Mouse (Mus musculus) midbrain, postnatal 0 days (tissue): ENCODE measurements at regions not wholly inside any gene's neighbourhood (a gene's known extent, or its start where the extent isn't known, plus 50 kb on each side); places are given as distances from the start of the nearest gene placed in this dataset.
"Not testable (repeated sequence)": the region's sequence is repeated elsewhere in the genome, so short reads cannot be mapped to it uniquely, and the experiment has no call there.

Experiments used
- ATAC-seq: fragments of 200-750 bp; cut with Nextera tagmentation; 2 replicates; pipeline ENCODE4 v1.8.0; 2017; ENCODE audit warnings: moderate number of reproducible peaks, mild to moderate bottlenecking, moderate TSS enrichment, moderate library complexity; ENCODE audit not compliant: low FRiP score
- DNase-seq: peaks from one replicate; pipeline ENCODE4 v3.0.0-alpha.2; 2015; ENCODE audit warnings: low spot score
- H3K27ac ChIP-seq: fragments of 300-500 bp; sonication (generic); 2 replicates; pipeline ENCODE4 v1.5.1; 2014; ENCODE audit warnings: low read depth, mild to moderate bottlenecking, low read length, mixed read lengths
- H3K27me3 ChIP-seq: fragments of 300-500 bp; sonication (generic); 2 replicates; pipeline ENCODE4 v1.6.1; 2014; ENCODE audit warnings: low read length, control low read depth, mixed read lengths; ENCODE audit not compliant: insufficient read depth
- H3K36me3 ChIP-seq: fragments of 300-500 bp; sonication (generic); 2 replicates; pipeline ENCODE4 v1.6.1; 2014; ENCODE audit warnings: low read length, control low read depth, mixed read lengths; ENCODE audit not compliant: insufficient read depth
- H3K4me1 ChIP-seq: fragments of 300-500 bp; sonication (generic); 2 replicates; pipeline ENCODE4 v1.6.1; 2014; ENCODE audit warnings: mild to moderate bottlenecking, control low read depth, antibody characterized with exemption, low read length, mixed read lengths; ENCODE audit not compliant: insufficient read depth
- H3K4me2 ChIP-seq: fragments of 300-500 bp; sonication (generic); 2 replicates; pipeline ENCODE4 v1.6.1; 2014; ENCODE audit warnings: low read depth, mild to moderate bottlenecking, low read length, mixed read lengths; ENCODE audit not compliant: poor library complexity, severe bottlenecking
- H3K4me3 ChIP-seq: fragments of 300-500 bp; sonication (generic); 2 replicates; pipeline ENCODE4 v1.5.1; 2014; ENCODE audit warnings: low read depth, mild to moderate bottlenecking, low read length, moderate library complexity
- H3K9ac ChIP-seq: fragments of 300-500 bp; sonication (generic); replicated peaks from 2 replicates; pipeline ENCODE4 v1.6.1; 2014; ENCODE audit warnings: mild to moderate bottlenecking, low read length, moderate library complexity, mixed read lengths; ENCODE audit not compliant: poor library complexity, severe bottlenecking
- H3K9me3 ChIP-seq: fragments of 300-500 bp; sonication (generic); 2 replicates; pipeline ENCODE4 v1.6.1; 2016; ENCODE audit warnings: low read length, control low read depth
- CTCF ChIP-seq: IDR thresholded peaks from 2 replicates; pipeline ENCODE4 v1.5.1; 2016; ENCODE audit warnings: antibody characterized with exemption, mild to moderate bottlenecking
- WGBS: fragments of 180-500 bp; shearing (Covaris S2); extraction: QIAGEN DNeasy Blood & Tissue Kit; methylation state at CpG from one replicate; pipeline ENCODE4 v1.1.7; 2014; 5-methylcytosine and 5-hydroxymethylcytosine counted together

GRCm38 (mm10) chr1:117354624-117355023, 342.3 kb upstream of the Gm28363 start:
- ATAC-seq (no peak), DNase-seq (no peak)
- H3K27ac ChIP-seq = no peak overlapping the region
- no peaks in the 10 kb centered on the region for H3K27me3 ChIP-seq
- H3K4me1 ChIP-seq = no peaks in the 10 kb centered on the region
- no peak overlapping the region for H3K4me3 ChIP-seq
- no peak overlapping the region for H3K9ac ChIP-seq
- no peak overlapping the region for H3K4me2 ChIP-seq
- 83% methylated on average over 4 of the region's 4 CpGs for WGBS
- TF ChIP-seq CTCF = no peak
- no peaks in the 10 kb centered on the region for H3K9me3 ChIP-seq
- H3K36me3 ChIP-seq = no peaks in the 10 kb centered on the region

DNA sequence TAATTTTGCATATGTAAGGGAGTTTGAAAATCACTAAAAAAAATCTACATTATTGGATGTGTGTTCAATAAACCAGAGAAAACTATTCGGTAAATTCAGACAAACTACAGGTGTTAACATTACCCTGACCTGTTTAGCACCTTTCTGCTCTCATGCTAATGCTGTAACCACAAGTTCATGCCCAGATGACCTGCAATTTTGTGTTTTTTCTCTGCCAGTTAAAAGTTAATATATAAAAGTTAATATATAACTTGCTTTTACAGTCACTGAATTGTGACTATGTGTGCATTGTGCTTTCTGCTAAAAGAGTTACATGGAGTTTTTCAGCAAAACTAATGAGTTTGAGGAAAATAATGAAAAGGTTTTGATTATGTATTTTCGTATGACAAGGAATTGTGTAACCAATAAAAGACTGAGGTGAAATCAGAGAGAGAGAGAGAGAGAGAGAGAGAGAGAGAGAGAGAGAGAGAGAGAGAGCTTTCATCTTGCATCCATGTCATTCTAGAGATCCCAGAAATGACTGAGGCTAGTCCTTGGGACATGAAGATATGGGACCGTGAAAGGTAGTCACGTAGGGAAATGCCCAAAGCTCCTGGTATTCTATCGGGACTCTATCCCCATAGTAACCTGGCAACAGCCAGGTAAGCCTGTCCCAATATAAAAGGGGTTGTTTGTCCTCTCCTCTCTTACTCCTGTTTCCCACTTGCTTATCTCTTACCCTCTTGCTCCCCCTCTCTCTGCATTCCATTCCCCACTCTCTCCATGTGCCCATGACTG, 340.3 kb upstream of the Gm28363 start:
- no peak overlapping the region for H3K27ac ChIP-seq
- TF ChIP-seq CTCF = no peak
- DNase-seq (no peak), ATAC-seq (no peak)
- H3K9me3 ChIP-seq = no peaks in the 10 kb centered on the region
- 91% methylated on average over 5 of the region's 5 CpGs for WGBS
- no peaks in the 10 kb centered on the region for H3K4me1 ChIP-seq
- no peaks in the 10 kb centered on the region for H3K27me3 ChIP-seq
- H3K4me2 ChIP-seq = no peak overlapping the region
- H3K4me3 ChIP-seq = no peak overlapping the region
- H3K36me3 ChIP-seq = no peaks in the 10 kb centered on the region
- H3K9ac ChIP-seq = no peak overlapping the region

DNA sequence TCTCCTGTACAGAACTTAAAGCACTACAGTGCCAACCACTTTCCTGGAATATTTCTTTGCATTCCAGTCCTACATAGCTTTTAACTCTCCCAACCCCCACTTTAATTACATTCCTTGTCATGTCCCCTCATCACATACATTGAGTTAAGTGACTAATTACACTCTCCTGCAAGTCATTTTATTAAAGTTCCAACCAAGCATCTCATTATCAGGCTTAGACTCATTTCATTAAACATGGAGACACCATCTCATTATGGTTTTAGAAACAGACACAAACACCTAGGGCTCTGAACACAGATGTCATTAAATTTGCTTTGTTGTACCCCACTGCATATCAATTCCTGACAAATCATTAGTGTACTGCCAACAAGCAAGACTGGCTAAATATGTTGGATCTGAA, 332.9 kb upstream of the Gm28363 start:
- Histone ChIP-seq H3K9ac (no peak overlapping the region), H3K4me3 (no peak overlapping the region), H3K9me3 (no peaks in the 10 kb centered on the region), H3K27ac (no peak overlapping the region), H3K4me2 (no peak overlapping the region), H3K27me3 (no peaks in the 10 kb centered on the region), H3K36me3 (no peaks in the 10 kb centered on the region), H3K4me1 (no peaks in the 10 kb centered on the region)
- DNase-seq (peak; percentile 1), ATAC-seq (no peak)
- TF ChIP-seq CTCF = no peak

DNA sequence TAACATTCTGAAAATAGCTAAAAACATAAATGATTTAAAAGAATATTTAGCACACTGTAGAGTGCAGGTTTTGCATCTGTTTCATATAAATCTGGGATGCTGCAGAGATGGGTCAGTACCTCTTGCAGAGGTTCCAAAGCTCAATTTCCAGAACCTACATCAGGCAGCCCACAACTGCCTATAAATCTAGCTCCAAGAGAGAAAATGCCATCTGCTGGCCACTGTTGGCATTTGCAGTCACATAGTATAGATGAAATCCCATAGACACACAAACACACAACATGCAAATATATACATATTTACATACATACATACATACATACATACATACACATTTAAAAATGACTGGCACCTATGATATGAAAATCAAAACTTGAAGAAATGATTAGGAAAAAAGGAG, 284.6 kb upstream of the Gm28363 start:
- Histone ChIP-seq H3K4me2 (no peak overlapping the region), H3K9ac (no peak overlapping the region), H3K9me3 (no peaks in the 10 kb centered on the region), H3K27me3 (no peaks in the 10 kb centered on the region), H3K36me3 (no peaks in the 10 kb centered on the region), H3K4me1 (no peaks in the 10 kb centered on the region), H3K27ac (no peak overlapping the region), H3K4me3 (no peak overlapping the region)
- peak; percentile 3 for DNase-seq
- ATAC-seq = no peak
- TF ChIP-seq CTCF = peak; percentile 50

DNA sequence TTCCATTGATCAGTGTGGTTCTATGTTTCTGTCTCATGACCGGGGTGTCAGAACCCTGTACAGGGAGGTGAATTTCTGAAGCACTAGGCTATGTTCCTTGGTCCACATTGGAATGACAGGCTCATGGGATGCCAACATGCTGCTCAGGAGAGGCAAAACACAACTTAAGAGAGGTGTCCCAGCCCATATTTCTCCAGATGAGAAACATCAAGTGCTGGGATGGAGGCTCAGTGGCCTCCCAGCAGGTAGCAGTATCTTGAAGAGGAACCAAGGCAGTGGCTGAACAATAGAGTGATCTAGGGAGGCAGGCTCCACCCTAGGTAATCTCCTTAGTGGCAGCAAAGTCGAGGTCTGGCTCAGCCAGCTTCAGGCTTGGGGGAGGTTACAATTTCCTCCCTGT, 239.2 kb upstream of the Gm28363 start:
- Histone ChIP-seq H3K4me3 (no peak overlapping the region), H3K9me3 (no peaks in the 10 kb centered on the region), H3K4me2 (no peak overlapping the region), H3K9ac (no peak overlapping the region), H3K36me3 (no peaks in the 10 kb centered on the region), H3K27me3 (no peaks in the 10 kb centered on the region), H3K27ac (no peak overlapping the region), H3K4me1 (no peaks in the 10 kb centered on the region)
- no peak for DNase-seq
- no peak for ATAC-seq
- WGBS = 43% methylated on average over 2 of the region's 2 CpGs
- no peak for TF ChIP-seq CTCF

DNA sequence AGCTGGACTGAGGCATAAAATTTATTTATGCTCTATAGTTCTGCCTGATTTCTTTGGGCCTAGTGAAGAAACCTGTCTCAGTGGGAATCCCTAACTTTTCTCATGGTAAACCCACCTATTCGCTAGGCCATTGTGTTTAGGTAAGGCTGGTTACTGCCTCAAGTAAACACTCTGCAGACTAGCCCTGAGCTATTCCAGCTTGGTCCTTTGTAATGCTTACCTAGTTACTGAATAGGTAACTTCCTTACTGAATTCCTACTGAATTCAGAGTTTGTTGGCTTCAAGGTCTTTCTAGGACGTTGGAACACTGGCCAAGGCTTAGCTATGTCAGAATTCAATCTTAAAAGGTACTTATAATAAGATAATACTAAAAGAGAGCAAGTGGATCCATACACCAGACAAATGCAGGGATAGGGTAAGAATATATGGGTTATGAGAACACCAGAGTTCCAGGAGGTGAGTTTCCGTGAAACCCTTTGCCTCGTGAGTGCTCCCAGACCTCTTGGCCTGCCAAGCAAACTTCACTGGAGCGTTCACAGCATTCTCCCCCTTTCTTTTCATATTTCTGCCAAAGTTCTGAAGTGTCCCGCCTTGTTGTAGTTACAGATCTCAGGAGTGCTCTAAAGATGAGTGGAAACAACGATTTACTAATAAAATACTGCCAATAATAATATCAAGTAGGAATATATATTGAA, 238.6 kb upstream of the Gm28363 start:
- WGBS = 73% methylated on average over 7 of the region's 7 CpGs
- H3K36me3 ChIP-seq, H3K4me3 ChIP-seq, DNase-seq, H3K27ac ChIP-seq, H3K4me2 ChIP-seq, H3K4me1 ChIP-seq, H3K9me3 ChIP-seq, H3K9ac ChIP-seq, H3K27me3 ChIP-seq, ATAC-seq: not testable (repeated sequence)

GRCm38 (mm10) chr1:117459126-117459525, 237.8 kb upstream of the Gm28363 start:
- not testable (repeated sequence) for H3K27ac ChIP-seq, H3K4me1 ChIP-seq, ATAC-seq, H3K4me2 ChIP-seq, H3K36me3 ChIP-seq, DNase-seq, H3K9ac ChIP-seq, H3K4me3 ChIP-seq, H3K27me3 ChIP-seq, H3K9me3 ChIP-seq
